Mouse (Mus musculus) WW6 (cell line): ENCODE data around the gene Gm26992.
A peak's percentile ranks its signal among the peaks of the same experiment; 100 is the strongest.
"Not testable (repeated sequence)": the region's sequence is repeated elsewhere in the genome, so short reads cannot be mapped to it uniquely, and the experiment has no call there.

Source experiments
- DNase-seq: peaks from one replicate; pipeline ENCODE4 v3.0.0-alpha.2; 2013; ENCODE audit warnings: low read depth, low spot score

Gm26992 gene

DNA sequence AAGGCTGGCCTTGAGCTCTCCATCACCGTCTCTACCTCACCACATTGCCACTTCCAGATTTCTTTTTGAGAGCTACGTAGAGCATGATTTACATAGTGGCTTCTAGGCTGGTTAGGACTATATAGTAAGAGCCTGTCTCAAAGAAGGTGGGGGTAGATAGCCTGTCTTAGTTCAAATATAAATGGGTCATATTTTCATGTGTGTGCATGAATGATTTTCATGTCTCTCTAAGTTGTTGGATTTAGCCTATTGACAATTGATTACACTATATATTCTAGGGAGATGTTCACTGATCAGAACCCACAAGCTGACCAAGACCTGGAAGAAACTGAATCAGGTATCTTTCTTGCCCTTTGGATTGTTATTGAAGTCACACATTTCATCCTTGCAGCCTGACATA lies at the start of gene Gm26992:
Gene Gm26992 (plus strand): TSS at position 301 of the 400 bp plus-strand sequence.
- no peak for DNase-seq

DNA sequence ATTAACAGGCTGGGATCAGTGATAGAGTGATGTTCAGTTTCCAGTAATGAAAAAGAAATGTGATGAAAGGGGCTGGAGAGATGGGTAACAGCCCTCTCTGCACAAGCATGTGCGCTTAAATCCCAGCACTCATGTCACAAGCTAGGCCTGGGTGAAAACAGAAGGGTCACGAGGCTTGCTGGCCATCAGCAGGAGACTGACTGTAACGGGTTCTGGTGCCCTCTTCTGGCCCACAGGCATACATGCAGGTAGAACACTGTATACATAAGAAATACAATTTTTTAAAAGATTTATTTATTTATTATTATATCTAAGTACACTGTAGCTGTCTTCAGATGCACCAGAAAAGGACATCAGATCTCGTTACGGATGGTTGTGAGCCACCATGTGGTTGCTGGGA lies 47.6 kb upstream of the Gm26992 start:
- no peak for DNase-seq

DNA sequence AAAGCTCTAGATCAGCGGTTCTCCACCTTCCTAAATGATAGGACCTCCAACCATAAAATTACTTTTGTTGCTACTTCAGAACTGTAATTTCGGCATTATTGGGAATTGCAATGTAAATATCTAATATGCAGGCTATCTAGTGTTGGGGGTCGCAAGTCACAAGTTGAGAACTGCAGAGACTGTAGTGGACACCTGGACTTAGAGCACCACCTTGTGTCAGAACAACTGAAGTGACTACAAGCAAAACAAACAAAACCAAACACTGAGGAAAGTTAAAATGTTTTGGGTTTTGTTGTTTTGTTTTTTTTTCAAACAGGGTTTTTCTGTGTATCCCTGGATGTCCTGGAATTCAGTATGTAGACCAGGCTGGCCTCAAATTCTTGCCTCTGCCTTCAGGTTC lies 37.3 kb upstream of the Gm26992 start:
- no peak for DNase-seq

DNA sequence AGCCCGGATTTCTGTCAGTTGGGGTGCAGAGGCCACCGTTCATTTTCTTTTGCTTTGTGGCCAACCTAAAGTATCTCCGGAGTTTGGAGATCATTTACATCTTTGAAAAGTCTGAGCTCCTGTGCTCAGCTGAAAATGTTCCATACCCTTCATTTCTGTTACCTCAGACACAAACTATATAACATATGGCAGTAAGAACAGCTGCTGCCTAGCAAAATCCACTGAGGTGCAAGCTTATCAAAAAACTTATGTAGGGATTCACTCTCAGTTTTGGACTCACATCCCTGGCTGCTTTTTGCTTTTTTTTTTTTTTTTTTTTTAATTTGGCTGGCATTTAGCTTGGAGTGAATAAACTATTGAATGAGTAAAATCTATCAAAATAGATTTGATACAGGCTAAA lies 33.7 kb upstream of the Gm26992 start:
- DNase-seq = no peak

- DNase-seq = no peak
Measured at GRCm38 (mm10) chrX:103393841-103394240, 28.0 kb upstream of the Gm26992 start.

GRCm38 (mm10) chrX:103405021-103405420 lies 16.8 kb upstream of the Gm26992 start:
- DNase-seq = peak; percentile 78

- no peak for DNase-seq
Measured at GRCm38 (mm10) chrX:103414167-103414566, 7.6 kb upstream of the Gm26992 start, which contains the start of gene Tsx. Gene Tsx (plus strand): TSS chrX:103414467.

DNA sequence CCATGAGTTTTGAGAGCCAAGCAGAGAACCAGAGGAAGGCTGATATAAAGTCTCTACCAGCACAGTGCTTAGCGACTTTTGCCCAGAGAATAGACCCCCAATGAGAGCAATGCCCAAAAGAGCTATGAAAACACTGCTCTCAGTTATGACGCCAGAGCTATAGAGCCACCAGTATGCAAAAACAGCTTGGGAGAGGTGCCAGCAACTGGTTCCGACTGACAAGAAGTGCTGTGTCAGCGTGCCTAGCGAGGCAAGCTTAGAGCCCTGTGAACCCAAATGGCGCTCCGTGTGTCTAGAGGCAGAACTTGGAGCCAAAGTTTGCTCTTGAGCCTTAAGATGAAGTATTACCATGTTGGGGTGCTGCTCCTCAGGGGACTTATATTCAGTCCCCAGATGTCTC lies 5.9 kb downstream of the Gm26992 start:
- no peak for DNase-seq

- DNase-seq = no peak
Measured at GRCm38 (mm10) chrX:103432293-103432692, 10.5 kb downstream of the Gm26992 start.

DNA sequence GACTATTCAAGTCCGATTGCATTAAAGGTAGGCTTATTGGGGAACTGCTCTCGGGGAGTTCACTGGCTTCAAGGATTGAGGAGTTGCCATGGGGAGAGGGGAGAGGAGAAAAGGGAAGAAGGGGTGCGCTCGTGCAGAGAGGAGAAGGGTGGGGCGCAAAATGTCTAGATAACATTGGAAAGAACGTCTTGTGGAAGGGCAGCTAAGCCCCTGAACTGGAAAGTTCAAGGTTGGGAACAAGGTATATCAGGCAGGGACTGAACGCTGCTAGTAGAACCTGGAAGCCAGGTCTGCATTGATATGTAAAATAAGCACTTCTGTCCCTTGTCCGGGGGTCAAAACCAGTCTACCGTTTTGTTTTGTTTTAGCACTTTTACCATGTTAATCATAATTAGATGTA lies 16.2 kb downstream of the Gm26992 start:
- DNase-seq = no peak

DNA sequence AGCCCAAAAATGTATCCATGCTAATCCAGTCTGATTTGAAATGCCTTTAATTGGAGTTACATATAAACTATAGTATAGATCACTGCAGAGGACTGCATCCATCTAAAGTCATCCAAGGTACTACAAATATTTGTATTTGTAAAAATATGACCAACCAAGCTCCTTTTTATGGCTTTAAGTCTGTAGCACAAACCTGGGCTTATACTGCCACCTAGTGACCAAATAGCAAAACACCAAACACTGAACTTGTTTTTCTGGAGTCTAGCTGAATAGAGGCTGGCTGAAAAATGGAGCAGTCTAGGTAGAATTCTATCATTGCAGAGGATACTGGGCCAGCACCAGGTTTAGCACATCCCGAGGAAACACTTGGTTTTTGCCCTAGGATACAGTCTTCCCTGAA lies 19.0 kb downstream of the Gm26992 start:
- DNase-seq = no peak

DNA sequence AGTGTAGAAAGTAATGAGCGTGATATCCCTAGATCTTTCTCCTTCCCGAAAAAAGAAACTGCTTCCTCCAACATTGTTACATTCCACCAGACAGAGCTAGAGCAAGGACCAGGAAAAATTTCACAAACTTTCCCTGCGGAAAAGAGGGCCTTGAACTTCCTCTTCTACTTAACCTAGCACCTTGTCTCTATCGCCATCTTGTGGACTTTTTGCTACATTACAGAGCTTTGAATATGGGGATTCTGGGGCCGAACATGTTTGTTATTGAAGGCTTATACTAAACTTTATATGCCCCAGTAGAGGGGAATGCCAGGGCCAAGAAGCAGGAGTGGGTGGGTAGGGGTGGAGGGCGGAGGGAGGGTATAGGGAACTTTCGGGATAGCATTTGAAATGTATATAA lies 21.9 kb downstream of the Gm26992 start:
- no peak for DNase-seq

DNA sequence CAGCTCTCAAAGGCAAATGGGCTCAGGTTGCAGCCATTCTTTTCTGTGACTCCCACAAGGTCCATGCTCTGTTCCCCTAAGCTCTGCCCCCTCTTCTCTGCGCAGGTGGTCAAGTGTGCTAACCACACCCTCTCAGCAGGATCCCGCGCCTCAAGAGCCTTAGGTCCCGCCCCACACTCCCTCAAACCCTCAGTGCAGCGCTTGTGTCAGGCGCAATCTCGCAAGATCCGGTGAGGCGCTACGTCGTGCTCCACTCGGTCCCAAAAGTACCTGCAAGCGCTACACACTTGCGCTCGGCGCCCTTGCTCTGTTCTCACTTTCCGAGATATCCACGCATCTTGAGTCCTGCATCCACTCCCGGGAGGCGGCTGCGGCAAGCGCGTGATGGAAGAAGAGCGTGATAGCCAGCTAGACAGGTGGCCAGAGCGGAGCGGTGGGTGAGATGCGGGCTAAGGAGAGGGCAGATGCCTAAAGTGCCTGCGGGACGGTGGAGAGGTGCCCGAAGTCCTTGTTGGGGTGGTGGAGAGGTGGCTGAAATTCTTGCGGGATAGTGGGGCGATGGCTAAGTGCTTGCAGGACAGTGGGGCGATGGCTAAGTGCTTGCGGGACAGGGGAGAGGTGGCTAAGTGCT lies 25.8 kb downstream of the Gm26992 start:
- no peak for DNase-seq

GRCm38 (mm10) chrX:103448429-103448828 lies 26.6 kb downstream of the Gm26992 start:
- DNase-seq = not testable (repeated sequence)

GRCm38 (mm10) chrX:103448943-103449722 lies 27.3 kb downstream of the Gm26992 start:
- not testable (repeated sequence) for DNase-seq

GRCm38 (mm10) chrX:103452815-103453214 lies 31.0 kb downstream of the Gm26992 start:
- DNase-seq = no peak

DNA sequence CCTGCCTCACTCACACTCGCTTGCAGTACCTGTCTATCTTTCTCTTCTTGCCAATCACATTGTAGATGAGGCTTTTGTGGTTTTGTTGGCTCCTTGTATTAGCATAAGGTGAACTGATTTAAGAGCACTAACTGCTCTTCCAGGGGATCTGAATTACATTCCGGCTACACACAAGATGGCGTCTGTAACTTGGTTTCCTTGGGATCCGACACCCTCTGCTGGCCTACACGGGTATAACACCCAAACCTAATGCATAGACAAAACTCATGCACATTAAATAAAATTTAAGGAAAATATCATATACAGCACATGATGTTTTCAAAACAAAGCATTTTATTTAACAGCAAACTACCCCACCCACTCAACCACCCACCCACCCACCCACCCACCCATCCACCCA lies 38.2 kb downstream of the Gm26992 start:
- no peak for DNase-seq

DNA sequence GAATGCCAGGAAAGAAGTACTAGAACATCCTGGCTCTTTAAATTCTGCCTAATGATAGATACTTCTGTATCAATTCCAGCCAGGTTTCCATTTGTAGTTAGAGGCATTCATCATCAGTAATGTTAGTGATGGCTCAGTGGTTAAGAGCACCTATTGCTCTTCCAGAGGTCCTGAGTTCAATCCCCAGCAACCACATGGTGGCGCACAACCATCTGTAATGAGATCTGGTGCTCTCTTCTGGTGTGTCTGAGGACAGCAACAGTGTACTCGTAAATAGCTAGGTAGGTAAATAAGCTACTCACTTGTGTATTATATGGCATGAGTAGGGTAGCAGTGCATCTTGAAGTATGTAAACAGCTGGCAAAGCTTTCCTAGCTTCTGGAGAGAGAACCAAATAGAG lies 47.2 kb downstream of the Gm26992 start:
- no peak for DNase-seq

DNA sequence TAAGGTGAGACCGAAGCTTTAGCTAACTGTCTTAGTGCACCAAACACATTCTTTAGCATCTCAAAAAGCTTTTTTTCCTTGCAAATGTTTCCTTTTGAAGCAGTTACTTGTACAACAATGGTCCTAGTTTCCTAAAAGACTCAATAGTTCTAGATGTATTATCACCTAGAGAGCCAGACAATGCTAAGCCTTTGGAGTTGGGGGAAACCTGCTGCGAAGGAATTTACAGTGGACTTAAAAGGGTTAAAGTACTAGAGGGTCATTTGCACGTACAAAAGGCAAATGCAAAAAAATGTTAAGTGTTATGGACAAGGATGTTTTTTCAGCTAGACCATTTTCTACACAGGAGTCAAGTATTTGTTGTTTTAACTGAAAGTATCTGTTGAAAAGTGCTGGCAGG lies 50.5 kb downstream of the Gm26992 start:
- no peak for DNase-seq

DNA sequence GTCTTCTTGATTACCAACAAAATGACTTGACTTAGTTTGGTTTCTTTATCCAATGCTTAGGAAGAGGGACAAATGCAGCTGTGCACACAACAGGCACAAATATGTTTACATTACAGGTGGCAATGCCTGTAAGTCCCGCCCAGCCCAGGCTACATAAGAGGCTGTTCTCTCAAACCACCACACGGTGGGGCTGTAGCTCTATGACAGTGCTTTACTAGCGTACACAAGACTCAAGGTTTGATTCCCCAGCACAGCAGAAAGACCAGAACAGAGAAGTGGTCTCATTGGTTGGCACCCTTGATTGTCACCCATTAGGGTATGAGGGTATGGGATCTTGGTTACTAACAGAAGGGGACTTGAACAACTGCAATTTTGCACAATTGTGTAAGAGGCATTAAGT lies 55.7 kb downstream of the Gm26992 start:
- DNase-seq = no peak

DNA sequence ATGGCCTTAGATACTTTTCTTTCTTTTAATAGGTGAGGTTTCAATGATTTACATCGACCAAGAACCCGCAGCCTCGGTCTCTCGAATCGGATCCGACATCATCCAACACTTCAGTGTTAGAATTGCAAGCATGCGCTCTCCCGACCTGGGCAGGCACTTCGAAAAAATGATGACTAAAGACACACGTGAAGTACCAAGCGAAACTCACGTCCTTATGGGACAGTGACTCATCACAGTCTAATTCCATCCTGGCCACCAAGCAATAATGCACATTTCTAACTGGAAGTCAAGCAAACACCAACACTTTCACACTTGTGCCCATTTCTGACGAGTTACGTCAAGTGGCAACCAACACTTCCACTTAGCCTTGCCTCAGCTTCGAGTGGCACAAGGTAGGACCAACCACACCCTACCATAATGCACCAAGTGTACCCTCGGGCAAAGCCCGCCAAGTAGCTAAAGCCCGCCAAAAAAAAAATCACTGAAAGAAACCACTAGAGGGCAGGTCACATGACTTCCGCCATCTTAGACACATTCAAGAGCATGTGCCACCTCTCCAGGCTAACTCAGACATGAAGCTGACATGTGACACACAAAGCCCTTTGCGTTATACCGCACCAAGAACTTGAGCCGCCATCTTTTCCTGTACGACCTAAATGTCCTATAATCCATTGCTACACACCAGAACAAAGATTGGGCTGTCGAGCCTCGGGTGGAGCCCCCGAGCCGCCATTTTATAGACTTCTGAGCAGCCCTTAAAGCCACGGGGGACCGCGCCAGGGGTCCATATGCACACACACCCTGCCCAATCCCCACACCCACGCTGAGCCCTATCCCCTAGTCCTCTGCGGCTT lies 59.7 kb downstream of the Gm26992 start:
- DNase-seq = no peak

DNA sequence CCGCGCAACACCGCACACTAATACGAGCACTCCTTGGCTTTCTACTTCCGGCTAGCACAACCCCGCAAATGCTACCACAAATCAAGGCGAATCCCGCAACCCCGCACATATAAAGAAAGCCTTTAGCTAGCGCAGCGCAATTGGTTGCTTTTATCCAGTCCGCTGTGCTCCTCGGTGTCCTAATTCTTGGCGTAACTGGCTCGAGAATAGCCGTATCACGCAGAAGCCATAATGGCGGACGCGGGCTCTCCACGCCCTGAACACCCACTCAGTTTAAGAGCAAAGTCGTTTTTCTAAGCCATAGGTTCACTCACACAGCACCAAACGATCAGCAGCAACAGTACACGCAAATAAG lies 60.3 kb downstream of the Gm26992 start:
- no peak for DNase-seq
